Mouse (Mus musculus) midbrain, postnatal 0 days (tissue): ENCODE measurements around the gene Heatr5a. TPM values are rescaled to one million over a fixed set of nuclear protein-coding genes. Genes with fewer than 3 reads are reported as not detected.

Experiments
- ATAC-seq: fragments of 200-750 bp; cut with Nextera tagmentation; 2 replicates; pipeline ENCODE4 v1.8.0; 2017; ENCODE audit warnings: moderate number of reproducible peaks, mild to moderate bottlenecking, moderate TSS enrichment, moderate library complexity; ENCODE audit not compliant: low FRiP score
- DNase-seq: peaks from one replicate; pipeline ENCODE4 v3.0.0-alpha.2; 2015; ENCODE audit warnings: low spot score
- H3K27ac ChIP-seq: fragments of 300-500 bp; sonication (generic); 2 replicates; pipeline ENCODE4 v1.5.1; 2014; ENCODE audit warnings: low read depth, mild to moderate bottlenecking, low read length, mixed read lengths
- H3K27me3 ChIP-seq: fragments of 300-500 bp; sonication (generic); 2 replicates; pipeline ENCODE4 v1.6.1; 2014; ENCODE audit warnings: low read length, control low read depth, mixed read lengths; ENCODE audit not compliant: insufficient read depth
- H3K36me3 ChIP-seq: fragments of 300-500 bp; sonication (generic); 2 replicates; pipeline ENCODE4 v1.6.1; 2014; ENCODE audit warnings: low read length, control low read depth, mixed read lengths; ENCODE audit not compliant: insufficient read depth
- H3K4me1 ChIP-seq: fragments of 300-500 bp; sonication (generic); 2 replicates; pipeline ENCODE4 v1.6.1; 2014; ENCODE audit warnings: mild to moderate bottlenecking, control low read depth, antibody characterized with exemption, low read length, mixed read lengths; ENCODE audit not compliant: insufficient read depth
- H3K4me2 ChIP-seq: fragments of 300-500 bp; sonication (generic); 2 replicates; pipeline ENCODE4 v1.6.1; 2014; ENCODE audit warnings: low read depth, mild to moderate bottlenecking, low read length, mixed read lengths; ENCODE audit not compliant: poor library complexity, severe bottlenecking
- H3K4me3 ChIP-seq: fragments of 300-500 bp; sonication (generic); 2 replicates; pipeline ENCODE4 v1.5.1; 2014; ENCODE audit warnings: low read depth, mild to moderate bottlenecking, low read length, moderate library complexity
- H3K9ac ChIP-seq: fragments of 300-500 bp; sonication (generic); replicated peaks from 2 replicates; pipeline ENCODE4 v1.6.1; 2014; ENCODE audit warnings: mild to moderate bottlenecking, low read length, moderate library complexity, mixed read lengths; ENCODE audit not compliant: poor library complexity, severe bottlenecking
- H3K9me3 ChIP-seq: fragments of 300-500 bp; sonication (generic); 2 replicates; pipeline ENCODE4 v1.6.1; 2016; ENCODE audit warnings: low read length, control low read depth
- CTCF ChIP-seq: IDR thresholded peaks from 2 replicates; pipeline ENCODE4 v1.5.1; 2016; ENCODE audit warnings: antibody characterized with exemption, mild to moderate bottlenecking
- whole genome bisulfite sequencing: fragments of 180-500 bp; shearing (Covaris S2); extraction: QIAGEN DNeasy Blood & Tissue Kit; methylation state at CpG from one replicate; pipeline ENCODE4 v1.1.7; 2014; 5-methylcytosine and 5-hydroxymethylcytosine counted together
- polyA plus RNA-seq: library from polyadenylated mRNA; unstranded; fragments of >200 nt; fragmentation: Nextera tagmentation; extraction: Ambion mirVana; gene quantifications from 2 replicates; pipeline ENCODE4 v1.2.1, GENCODE M21; 2015
- total RNA-seq: library from RNA; depleted of rRNA; stranded (reverse); fragments of >200 nt; gene quantifications from 2 replicates; pipeline ENCODE4 v1.2.3, GENCODE M21; 2014

The Heatr5a gene
- total and polyA plus RNA-seq, 2 experiments from 2014 or later: 3.3 to 25.3 TPM

- H3K4me3 ChIP-seq: no peak overlapping the region
- WGBS: 100% methylated on average over 1 of the region's 1 CpGs
- H3K9me3 ChIP-seq: no peaks in the 10 kb centered on the region
- no peak overlapping the region for H3K27ac ChIP-seq
- H3K9ac ChIP-seq: no peak overlapping the region
- H3K36me3 ChIP-seq: no peaks in the 10 kb centered on the region
- ATAC-seq (no peak), DNase-seq (no peak)
- no peak overlapping the region for H3K4me2 ChIP-seq
- H3K27me3 ChIP-seq: no peaks in the 10 kb centered on the region
- no peaks in the 10 kb centered on the region for H3K4me1 ChIP-seq
- TF ChIP-seq CTCF: no peak
Measured at GRCm38 (mm10) chr12:51983625-51984024, 12.5 kb upstream of the Heatr5a start.

DNA sequence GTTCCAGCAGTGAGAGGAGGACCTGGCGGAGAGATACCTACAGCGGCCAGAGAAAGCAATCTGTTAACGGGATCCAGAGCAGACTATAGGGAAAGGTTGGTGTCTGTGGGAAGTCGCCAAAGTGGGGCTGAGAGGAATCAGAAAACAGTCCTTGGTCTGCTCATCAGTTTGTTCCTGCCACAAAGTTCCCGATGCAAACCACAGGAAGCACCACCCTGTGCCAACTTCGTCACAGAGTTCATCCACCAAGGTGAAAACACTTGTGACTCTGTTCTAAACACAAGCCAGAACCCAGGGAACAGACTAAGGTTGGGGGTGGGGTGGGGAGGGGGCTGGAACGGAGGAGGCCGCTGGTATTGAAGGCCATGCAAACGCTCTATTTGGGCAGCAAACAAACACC is 5.4 kb upstream of the Heatr5a start:
- no peak overlapping the region for H3K9ac ChIP-seq
- H3K4me1 ChIP-seq: no peaks in the 10 kb centered on the region
- DNase-seq: no peak
- H3K36me3 ChIP-seq: no peaks in the 10 kb centered on the region
- TF ChIP-seq CTCF: no peak
- no peak for ATAC-seq
- no peaks in the 10 kb centered on the region for H3K9me3 ChIP-seq
- no peak overlapping the region for H3K4me2 ChIP-seq
- WGBS: 77% methylated on average over 9 of the region's 9 CpGs
- H3K4me3 ChIP-seq: no peak overlapping the region
- no peak overlapping the region for H3K27ac ChIP-seq
- H3K27me3 ChIP-seq: no peaks in the 10 kb centered on the region

GRCm38 (mm10) chr12:51974381-51974780 is 3.3 kb upstream of the Heatr5a start:
- no peak for DNase-seq
- H3K9ac ChIP-seq: no peak overlapping the region
- H3K4me2 ChIP-seq: no peak overlapping the region
- no peak; the same call in 1 of the 2 replicates for TF ChIP-seq CTCF
- 79% methylated on average over 1 of the region's 1 CpGs for WGBS
- H3K4me3 ChIP-seq: no peak overlapping the region
- no peaks in the 10 kb centered on the region for H3K9me3 ChIP-seq
- no peak overlapping the region for H3K27ac ChIP-seq
- no peaks in the 10 kb centered on the region for H3K36me3 ChIP-seq
- no peaks in the 10 kb centered on the region; the same call in 1 of the 2 replicates for H3K4me1 ChIP-seq
- H3K27me3 ChIP-seq: no peaks in the 10 kb centered on the region
- ATAC-seq: no peak

GRCm38 (mm10) chr12:51972269-51973065 is 1.3 kb upstream of the Heatr5a start:
- WGBS: 94% methylated on average over 5 of the region's 5 CpGs
- Histone ChIP-seq H3K4me2 (no peak overlapping the region), H3K4me1 (no peaks in the 10 kb centered on the region; the same call in 1 of the 2 replicates), H3K27ac (no peak overlapping the region), H3K9me3 (no peaks in the 10 kb centered on the region), H3K4me3 (no peak overlapping the region), H3K36me3 (no peaks in the 10 kb centered on the region), H3K27me3 (no peaks in the 10 kb centered on the region), H3K9ac (no peak overlapping the region)
- no peak for DNase-seq
- TF ChIP-seq CTCF: peak; percentile 44
- ATAC-seq: no peak

GRCm38 (mm10) chr12:51970352-51971069 is 610 bp downstream of the Heatr5a start:
- H3K4me3 ChIP-seq: peak overlapping the region; percentile 98
- H3K9ac ChIP-seq: peak overlapping the region; percentile 81
- H3K27ac ChIP-seq: peak overlapping the region; percentile 75
- no peaks in the 10 kb centered on the region for H3K36me3 ChIP-seq
- TF ChIP-seq CTCF: no peak
- DNase-seq (no peak), ATAC-seq (no peak)
- no peaks in the 10 kb centered on the region for H3K9me3 ChIP-seq
- no peaks in the 10 kb centered on the region; the same call in 1 of the 2 replicates for H3K4me1 ChIP-seq
- H3K27me3 ChIP-seq: no peaks in the 10 kb centered on the region
- H3K4me2 ChIP-seq: peak overlapping the region; percentile 84
- WGBS: 4% methylated on average over 34 of the region's 35 CpGs

DNA sequence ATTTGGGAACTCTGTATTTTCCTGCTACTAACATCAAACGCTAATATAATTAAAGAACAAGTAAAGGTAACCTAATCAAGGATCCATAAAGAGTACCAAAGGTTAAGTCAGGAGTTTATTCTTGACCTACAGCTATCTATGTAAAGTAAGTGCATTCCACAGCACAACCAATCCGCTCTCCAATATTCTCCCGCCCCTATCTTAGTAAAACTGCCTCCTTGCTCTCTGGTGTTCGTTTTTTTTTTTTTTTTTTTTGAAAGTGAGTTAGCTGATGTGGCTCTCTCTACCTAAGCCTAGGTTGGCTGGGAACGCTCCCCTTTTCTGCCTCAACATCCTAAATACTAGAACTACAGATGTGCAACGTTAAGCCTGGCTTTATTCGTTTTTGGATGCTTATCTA is 1.2 kb downstream of the Heatr5a start:
- WGBS: 25% methylated on average over 7 of the region's 7 CpGs
- no peak for DNase-seq
- no peak overlapping the region for H3K9ac ChIP-seq
- no peak for ATAC-seq
- peak overlapping the region; percentile 98; the same call in 1 of the 2 replicates for H3K4me3 ChIP-seq
- no peaks in the 10 kb centered on the region for H3K36me3 ChIP-seq
- no peaks in the 10 kb centered on the region; the same call in 1 of the 2 replicates for H3K4me1 ChIP-seq
- no peak overlapping the region for H3K27ac ChIP-seq
- H3K27me3 ChIP-seq: no peaks in the 10 kb centered on the region
- no peak for TF ChIP-seq CTCF
- peak overlapping the region; percentile 84 for H3K4me2 ChIP-seq
- no peaks in the 10 kb centered on the region for H3K9me3 ChIP-seq
